ENCODE assay signal across 8 mouse cellular contexts in genomic region chr6:5379781-5380623, GRCm38 (mm10). TPM values are rescaled to one million over a fixed set of nuclear protein-coding genes. Genes with fewer than 3 reads are reported as not detected.
DNase-seq lines count a peak whose midpoint lies in the region; ATAC-seq and TF ChIP-seq lines count a peak whose summit lies in the region.

No protein-coding gene starts in this region.

- no peaks in the 10 kb centered on the region for H3K27me3 ChIP-seq in embryonic facial prominence, embryonic 13.5 days
- H3K27me3 ChIP-seq in hindbrain, embryonic 13.5 days: no peaks in the 10 kb centered on the region
- H3K27me3 ChIP-seq in cerebellum, adult 2 months (ENCODE audit: control insufficient read depth, insufficient read depth, low read length): no peaks in the 10 kb centered on the region

- no peaks in the 10 kb centered on the region for H3K36me3 ChIP-seq in embryonic facial prominence, embryonic 13.5 days
- H3K36me3 ChIP-seq in hindbrain, embryonic 13.5 days: no peaks in the 10 kb centered on the region

- peak overlapping the region; percentile 16; the same call in 1 of the 2 replicates for H3K9ac ChIP-seq in embryonic facial prominence, embryonic 13.5 days
- H3K9ac ChIP-seq in hindbrain, embryonic 13.5 days: peak overlapping the region; percentile 53

- no peaks in the 10 kb centered on the region for H3K9me3 ChIP-seq in embryonic facial prominence, embryonic 13.5 days
- H3K9me3 ChIP-seq in hindbrain, embryonic 13.5 days: no peaks in the 10 kb centered on the region

- no peak for TF ChIP-seq CTCF in olfactory bulb, adult 2 months (IDR thresholded peaks at IDR 0.05; ENCODE audit: insufficient read depth, low read depth, low read length)
- no peak for TF ChIP-seq CTCF in cerebellum, adult 2 months (IDR thresholded peaks at IDR 0.05; ENCODE audit: borderline replicate concordance, insufficient read depth, low read depth, low read length)

- peaks cover 46% of the 10 kb centered on the region for H3K4me1 ChIP-seq in embryonic facial prominence, embryonic 13.5 days
- peaks cover 50% of the 10 kb centered on the region for H3K4me1 ChIP-seq in hindbrain, embryonic 13.5 days (replicated peaks)
- H3K4me1 ChIP-seq in olfactory bulb, adult 2 months (ENCODE audit: control insufficient read depth, insufficient read depth, low read length): peaks cover 6% of the 10 kb centered on the region
- no peaks in the 10 kb centered on the region; the same call in 1 of the 2 replicates for H3K4me1 ChIP-seq in cerebellum, adult 2 months (ENCODE audit: control insufficient read depth, insufficient read depth, low read length)

- 0 out of 2 replicates have a peak, but pooled peaks have one; percentile 17 for ATAC-seq in embryonic facial prominence, embryonic 13.5 days (ENCODE audit: insufficient number of reproducible peaks, insufficient read depth, low FRiP score, low TSS enrichment, low read depth)
- peak; percentile 59 for ATAC-seq in hindbrain, embryonic 13.5 days (ENCODE audit: low FRiP score)
- ATAC-seq in activated CD4-positive, CD25-positive, alpha-beta regulatory T cell, adult 4 months: no peak

- peak; percentile 59 to 67 for DNase-seq in layer of hippocampus, adult 18-20 months (ENCODE audit: low spot score in 2 of 2)
- DNase-seq in layer of hippocampus, adult 9-10 months (ENCODE audit: low spot score): no peak
- peak; percentile 15 for DNase-seq in liver
- DNase-seq in cerebellum, adult 2 months: no peak

- H3K27ac ChIP-seq in embryonic facial prominence, embryonic 13.5 days: peak overlapping the region; percentile 68
- H3K27ac ChIP-seq in hindbrain, embryonic 13.5 days: peak overlapping the region; percentile 86
- H3K27ac ChIP-seq in olfactory bulb, adult 2 months (ENCODE audit: insufficient read depth, low read depth, low read length): no peak overlapping the region
- no peak overlapping the region for H3K27ac ChIP-seq in cerebellum, adult 2 months (ENCODE audit: insufficient read depth, low read length)

- WGBS in embryonic facial prominence, embryonic 13.5 days: 15% methylated on average over 22 of the region's 22 CpGs
- WGBS in hindbrain, embryonic 13.5 days: 13% methylated on average over 22 of the region's 22 CpGs
- 20% methylated on average over 22 of the region's 22 CpGs for WGBS in olfactory bulb, adult 2 months
- 20% methylated on average over 22 of the region's 22 CpGs for WGBS in cerebellum, adult 2 months

- no peak for TF ChIP-seq POLR2A in olfactory bulb, adult 2 months (IDR thresholded peaks at IDR 0.05; ENCODE audit: insufficient read depth, low read depth, low read length)
- TF ChIP-seq POLR2A in cerebellum, adult 2 months (IDR thresholded peaks at IDR 0.05; ENCODE audit: borderline replicate concordance, insufficient read depth, low read length): no peak

- H3K4me3 ChIP-seq in embryonic facial prominence, embryonic 13.5 days: peak overlapping the region; percentile 23
- H3K4me3 ChIP-seq in hindbrain, embryonic 13.5 days: peak overlapping the region; percentile 17
- peak overlapping the region; percentile 4; the same call in 1 of the 2 replicates for H3K4me3 ChIP-seq in olfactory bulb, adult 2 months (ENCODE audit: insufficient read depth, low read depth, low read length)
- H3K4me3 ChIP-seq in cerebellum, adult 2 months (replicated peaks; ENCODE audit: insufficient read depth, low read depth, low read length): no peak overlapping the region

- H3K4me2 ChIP-seq in embryonic facial prominence, embryonic 13.5 days: peak overlapping the region; percentile 53
- H3K4me2 ChIP-seq in hindbrain, embryonic 13.5 days: peak overlapping the region; percentile 49

RNA-seq across cellular contexts. Expression of gene Asb4, which starts 3.2 kb away (rescaled TPM):
- under 1 TPM; 0.27 to 0.76 TPM for total RNA-seq in layer of hippocampus, adult 18-20 months (2021)
- 19.6 and 23.9 TPM in 2 replicates for polyA plus RNA-seq in embryonic facial prominence, embryonic 13.5 days (2015; fragmentation: Nextera tagmentation; extraction: Ambion mirVana)
- polyA plus RNA-seq in hindbrain, embryonic 13.5 days (2015; fragmentation: Nextera tagmentation; extraction: Ambion mirVana): 14.8 and 17.2 TPM in 2 replicates
- not detected in 2 replicates for polyA plus RNA-seq in olfactory bulb, adult 2 months (2012; ENCODE audit: insufficient read depth, insufficient read length, low replicate concordance, missing spikeins)
- 1.4 and 2.0 TPM in 2 replicates for polyA plus RNA-seq in cerebellum, adult 2 months (2012; rRNA removed)
- not detected for polyA plus RNA-seq in activated CD4-positive, CD25-positive, alpha-beta regulatory T cell, adult 4 months (2017; shearing (Covaris generic))

Comparison
In these comparisons a context has a peak if more than half of its experiments do, and no peak if none do; other contexts are left out.
1. DNase-seq: peak in layer of hippocampus, adult 18-20 months (2 of 2) and liver (single experiment); none in layer of hippocampus, adult 9-10 months (single experiment) and cerebellum, adult 2 months (0 of 2).
2. H3K27ac ChIP-seq: peak in embryonic facial prominence, embryonic 13.5 days (single experiment) and hindbrain, embryonic 13.5 days (single experiment); none in olfactory bulb, adult 2 months (single experiment) and cerebellum, adult 2 months (single experiment).